Mouse (Mus musculus) kidney, adult 10 weeks (tissue): Measurements from ENCODE around the gene Iqcn. TPM values are rescaled to one million over a fixed set of nuclear protein-coding genes. Genes with fewer than 3 reads are reported as not detected.

ENCODE experiments used
- polyA plus RNA-seq: library from polyadenylated mRNA; stranded (reverse); fragments of 350-450 nt; fragmentation: Illumina TruSeq; extraction: RNeasy Lipid Tissue Mini Kit (QIAGEN cat#74804); gene quantifications from one replicate; pipeline ENCODE4 v1.2.3, GENCODE M21; 2014; ENCODE audit warnings: low read depth, low replicate concordance

The Iqcn gene
- polyA plus RNA-seq = not detected

GRCm38 (mm10) chr8:70703287-70703686 is at the start of gene Iqcn:
Iqcn (plus strand) TSS chr8:70703457.

GRCm38 (mm10) chr8:70660273-70660725 is 43.0 kb upstream of the Iqcn start, which contains the start of gene Pgpep1:
Pgpep1 (minus strand) TSS chr8:70660388.

GRCm38 (mm10) chr8:70673079-70673856 is 30.0 kb upstream of the Iqcn start, which contains the start of gene Lsm4:
Lsm4 (plus strand) TSS chr8:70673248.

GRCm38 (mm10) chr8:70698310-70699109 is 4.7 kb upstream of the Iqcn start, which contains the start of gene Jund:
Jund (plus strand) TSS chr8:70698949.

GRCm38 (mm10) chr8:70718297-70718696 is 15.0 kb downstream of the Iqcn start, which contains the start of gene Gm3336:
Gm3336 (plus strand) TSS chr8:70718543.

GRCm38 (mm10) chr8:70723486-70724210 is 20.4 kb downstream of the Iqcn start, which contains the start of gene Pde4c:
Pde4c (plus strand) TSS chr8:70723720.

GRCm38 (mm10) chr8:70754043-70754870 is 51.0 kb downstream of the Iqcn start, which contains the start of gene Rab3a:
Rab3a (plus strand) TSS chr8:70754679.

GRCm38 (mm10) chr8:70760775-70761406 is 57.6 kb downstream of the Iqcn start, which contains the start of gene Mpv17l2:
Mpv17l2 (minus strand) TSS chr8:70760946.

Other genes with a start within 250 kb of the Iqcn start
- gene Klhl26, start 226.5 kb upstream of the Iqcn start, polyA plus RNA-seq = 2.1 TPM
- gene Tmem59l, start 216.1 kb upstream of the Iqcn start, polyA plus RNA-seq = not detected
- not detected for gene Crlf1, start 210.3 kb upstream of the Iqcn start, polyA plus RNA-seq
- gene Rex1bd, start 196.7 kb upstream of the Iqcn start, polyA plus RNA-seq = 0.77 TPM
- gene Uba52, start 192.7 kb upstream of the Iqcn start, polyA plus RNA-seq = 2.4 TPM
- gene Fkbp8, start 175.7 kb upstream of the Iqcn start, polyA plus RNA-seq = 2.8 TPM
- gene Kxd1, start 175.5 kb upstream of the Iqcn start, polyA plus RNA-seq = 9.4 TPM
- gene Ell, start 164.0 kb upstream of the Iqcn start, polyA plus RNA-seq = 0.32 TPM
- not detected for gene Isyna1, start 109.1 kb upstream of the Iqcn start, polyA plus RNA-seq
- gene Ssbp4, start 94.6 kb upstream of the Iqcn start, polyA plus RNA-seq = not detected
- gene Lrrc25, start 87.3 kb upstream of the Iqcn start, polyA plus RNA-seq = not detected
- gene Gdf15, start 71.0 kb upstream of the Iqcn start, polyA plus RNA-seq = not detected
- gene Pgpep1, start 43.1 kb upstream of the Iqcn start, polyA plus RNA-seq = 45.6 TPM
- gene Lsm4, start 30.2 kb upstream of the Iqcn start, polyA plus RNA-seq = not detected
- gene Jund, start 4.5 kb upstream of the Iqcn start, polyA plus RNA-seq = 16.3 TPM
- not detected for gene Gm3336, start 15.1 kb downstream of the Iqcn start, polyA plus RNA-seq
- 1.3 TPM for gene Pde4c, start 20.3 kb downstream of the Iqcn start, polyA plus RNA-seq
- 2.5 TPM for gene Rab3a, start 51.2 kb downstream of the Iqcn start, polyA plus RNA-seq
- gene Mpv17l2, start 57.5 kb downstream of the Iqcn start, polyA plus RNA-seq = 0.65 TPM
- gene Pik3r2, start 73.3 kb downstream of the Iqcn start, polyA plus RNA-seq = 1.5 TPM
- gene Mast3, start 101.6 kb downstream of the Iqcn start, polyA plus RNA-seq = 1.2 TPM
- gene Il12rb1, start 105.0 kb downstream of the Iqcn start, polyA plus RNA-seq = not detected
- gene Arrdc2, start 136.3 kb downstream of the Iqcn start, polyA plus RNA-seq = 0.73 TPM
- gene Kcnn1, start 159.8 kb downstream of the Iqcn start, polyA plus RNA-seq = 1.1 TPM
- gene Ccdc124, start 170.5 kb downstream of the Iqcn start, polyA plus RNA-seq = not detected
- gene Slc5a5, start 189.3 kb downstream of the Iqcn start, polyA plus RNA-seq = not detected
- gene Rpl18a, start 194.0 kb downstream of the Iqcn start, polyA plus RNA-seq = 21.7 TPM
- 0.65 TPM for gene Map1s, start 202.5 kb downstream of the Iqcn start, polyA plus RNA-seq